Mouse (Mus musculus) heart, postnatal 0 days (tissue): ENCODE measurements at regions not wholly inside any gene's neighbourhood (a gene's known extent, or its start where the extent isn't known, plus 50 kb on each side); places are given as distances from the start of the nearest gene placed in this dataset.
A peak's percentile ranks its signal among the peaks of the same experiment; 100 is the strongest.

Experiments used
- ATAC-seq: fragments of 200-750 bp; cut with Nextera tagmentation; 2 replicates; pipeline ENCODE4 v1.8.0; 2017; ENCODE audit warnings: low read depth, moderate number of reproducible peaks, moderate library complexity; ENCODE audit not compliant: insufficient read depth
- DNase-seq: peaks from one replicate; pipeline ENCODE4 v3.0.0-alpha.2; 2016; ENCODE audit warnings: low spot score
- H3K27ac ChIP-seq: fragments of 300-500 bp; sonication (generic); 2 replicates; pipeline ENCODE4 v1.5.1; 2014; ENCODE audit warnings: low read depth, mild to moderate bottlenecking
- H3K27me3 ChIP-seq: fragments of 300-500 bp; sonication (generic); 2 replicates; pipeline ENCODE4 v1.6.1; 2014; ENCODE audit warnings: low read length, mixed read lengths; ENCODE audit not compliant: control insufficient read depth, insufficient read depth
- H3K36me3 ChIP-seq: fragments of 300-500 bp; sonication (generic); replicated peaks from 2 replicates; pipeline ENCODE4 v1.6.1; 2014; ENCODE audit warnings: low read length, mixed read lengths; ENCODE audit not compliant: control insufficient read depth, insufficient read depth
- H3K4me1 ChIP-seq: fragments of 300-500 bp; sonication (generic); 2 replicates; pipeline ENCODE4 v1.6.1; 2014; ENCODE audit warnings: antibody characterized with exemption; ENCODE audit not compliant: control insufficient read depth, insufficient read depth
- H3K4me2 ChIP-seq: fragments of 300-500 bp; sonication (generic); 2 replicates; pipeline ENCODE4 v1.6.1; 2014; ENCODE audit warnings: low read depth, mild to moderate bottlenecking, low read length, moderate library complexity
- H3K4me3 ChIP-seq: fragments of 300-500 bp; sonication (generic); 2 replicates; pipeline ENCODE4 v1.5.1; 2014; ENCODE audit warnings: low read depth, low read length
- H3K9ac ChIP-seq: fragments of 300-500 bp; sonication (generic); replicated peaks from 2 replicates; pipeline ENCODE4 v1.6.1; 2014; ENCODE audit warnings: low read depth, low read length, mixed read lengths
- H3K9me3 ChIP-seq: fragments of 300-500 bp; sonication (generic); replicated peaks from 2 replicates; pipeline ENCODE4 v1.6.1; 2016; ENCODE audit warnings: low read length; ENCODE audit not compliant: control insufficient read depth
- CTCF ChIP-seq: IDR thresholded peaks from 2 replicates; pipeline ENCODE4 v1.5.1; 2016; ENCODE audit warnings: antibody characterized with exemption, control low read depth, low read depth
- EP300 ChIP-seq: IDR thresholded peaks from 2 replicates; pipeline ENCODE4 v1.6.1; 2016; ENCODE audit warnings: antibody characterized with exemption, low read depth
- WGBS: fragments of 180-500 bp; shearing (Covaris S2); extraction: QIAGEN DNeasy Blood & Tissue Kit; methylation state at CpG from one replicate; pipeline ENCODE4 v1.1.7; 2014; 5-methylcytosine and 5-hydroxymethylcytosine counted together

DNA sequence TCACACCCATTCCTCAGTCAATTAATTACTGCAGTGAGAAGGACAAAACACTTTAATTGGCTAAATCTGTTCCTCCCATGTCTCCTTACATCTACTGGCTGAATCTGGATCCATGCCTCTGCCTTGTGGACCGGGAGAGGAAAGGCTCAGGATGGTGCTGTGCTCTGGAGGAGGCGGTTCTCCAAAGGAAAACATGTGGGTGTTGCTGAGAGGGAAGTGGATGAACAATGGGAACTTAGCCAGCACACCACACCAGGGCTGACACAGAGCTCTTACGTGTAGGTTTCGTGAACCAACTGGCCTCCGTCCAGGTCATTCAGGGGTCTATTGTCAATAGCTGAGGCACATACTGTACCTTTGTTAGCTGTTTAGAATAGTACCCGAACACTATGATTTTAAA, 69.3 kb upstream of the Tcf12 start:
- no peaks in the 10 kb centered on the region for H3K9me3 ChIP-seq
- peak; percentile 67 for ATAC-seq
- 37% methylated on average over 6 of the region's 6 CpGs for WGBS
- H3K4me1 ChIP-seq: 0 out of 2 replicates have a peak, but pooled peaks cover 10% of the 10 kb centered on the region
- TF ChIP-seq EP300: no peak
- TF ChIP-seq CTCF: no peak
- no peaks in the 10 kb centered on the region for H3K27me3 ChIP-seq
- no peak overlapping the region for H3K4me2 ChIP-seq
- no peak overlapping the region for H3K9ac ChIP-seq
- H3K36me3 ChIP-seq: no peaks in the 10 kb centered on the region
- H3K27ac ChIP-seq: peak overlapping the region; percentile 25; the same call in 1 of the 2 replicates
- H3K4me3 ChIP-seq: no peak overlapping the region
- peak; percentile 32 for DNase-seq

GRCm38 (mm10) chr9:72183336-72183735, 71.7 kb upstream of the Tcf12 start:
- no peak overlapping the region for H3K4me2 ChIP-seq
- no peak overlapping the region for H3K9ac ChIP-seq
- TF ChIP-seq EP300: no peak
- TF ChIP-seq CTCF: no peak
- H3K4me1 ChIP-seq: 0 out of 2 replicates have a peak, but pooled peaks cover 10% of the 10 kb centered on the region
- H3K4me3 ChIP-seq: no peak overlapping the region
- ATAC-seq (no peak), DNase-seq (no peak)
- WGBS: 88% methylated on average over 10 of the region's 10 CpGs
- H3K27me3 ChIP-seq: no peaks in the 10 kb centered on the region
- no peaks in the 10 kb centered on the region for H3K36me3 ChIP-seq
- H3K9me3 ChIP-seq: no peaks in the 10 kb centered on the region
- no peak overlapping the region for H3K27ac ChIP-seq

GRCm38 (mm10) chr9:72183925-72184324, 72.3 kb upstream of the Tcf12 start:
- DNase-seq (no peak), ATAC-seq (peak; percentile 39; the same call in 1 of the 2 replicates)
- TF ChIP-seq EP300: no peak
- TF ChIP-seq CTCF: no peak

GRCm38 (mm10) chr9:72189867-72190266, 78.2 kb upstream of the Tcf12 start:
- H3K9ac ChIP-seq: no peak overlapping the region
- ATAC-seq (no peak), DNase-seq (no peak)
- WGBS: 80% methylated on average over 7 of the region's 7 CpGs
- H3K36me3 ChIP-seq: no peaks in the 10 kb centered on the region
- no peak overlapping the region for H3K4me3 ChIP-seq
- H3K9me3 ChIP-seq: 0 out of 2 replicates have a peak, but pooled peaks cover 4% of the 10 kb centered on the region
- TF ChIP-seq EP300 (no peak), CTCF (no peak)
- no peak overlapping the region for H3K27ac ChIP-seq
- no peaks in the 10 kb centered on the region for H3K27me3 ChIP-seq
- H3K4me2 ChIP-seq: no peak overlapping the region
- 0 out of 2 replicates have a peak, but pooled peaks cover 2% of the 10 kb centered on the region for H3K4me1 ChIP-seq

More at GRCm38 (mm10) chr9:72183925-72184324, 72.3 kb upstream of the Tcf12 start:
- no peak overlapping the region for H3K9ac ChIP-seq
- 60% methylated on average over 10 of the region's 10 CpGs for WGBS
- H3K9me3 ChIP-seq: 0 out of 2 replicates have a peak, but pooled peaks cover 1% of the 10 kb centered on the region
- no peaks in the 10 kb centered on the region for H3K27me3 ChIP-seq
- no peak overlapping the region for H3K4me2 ChIP-seq
- H3K4me1 ChIP-seq: 0 out of 2 replicates have a peak, but pooled peaks cover 10% of the 10 kb centered on the region
- no peak overlapping the region for H3K27ac ChIP-seq
- no peak overlapping the region for H3K4me3 ChIP-seq
- no peaks in the 10 kb centered on the region for H3K36me3 ChIP-seq

GRCm38 (mm10) chr9:72190631-72191030, 79.0 kb upstream of the Tcf12 start:
- Histone ChIP-seq H3K4me3 (no peak overlapping the region), H3K4me1 (0 out of 2 replicates have a peak, but pooled peaks cover 2% of the 10 kb centered on the region), H3K27me3 (no peaks in the 10 kb centered on the region), H3K9me3 (0 out of 2 replicates have a peak, but pooled peaks cover 4% of the 10 kb centered on the region), H3K36me3 (no peaks in the 10 kb centered on the region), H3K9ac (no peak overlapping the region), H3K27ac (no peak overlapping the region), H3K4me2 (no peak overlapping the region)
- TF ChIP-seq CTCF (no peak), EP300 (no peak)
- DNase-seq (no peak), ATAC-seq (no peak)
- 80% methylated on average over 4 of the region's 4 CpGs for WGBS

GRCm38 (mm10) chr9:72191091-72191490, 79.4 kb upstream of the Tcf12 start:
- whole genome bisulfite sequencing: 68% methylated on average over 8 of the region's 8 CpGs
- Histone ChIP-seq H3K36me3 (no peaks in the 10 kb centered on the region), H3K27ac (no peak overlapping the region), H3K4me3 (no peak overlapping the region), H3K27me3 (no peaks in the 10 kb centered on the region), H3K4me2 (no peak overlapping the region), H3K4me1 (0 out of 2 replicates have a peak, but pooled peaks cover 2% of the 10 kb centered on the region), H3K9ac (no peak overlapping the region), H3K9me3 (0 out of 2 replicates have a peak, but pooled peaks cover 4% of the 10 kb centered on the region)
- ATAC-seq (no peak), DNase-seq (no peak)
- TF ChIP-seq CTCF: no peak
- TF ChIP-seq EP300: no peak
